Mouse (Mus musculus) urinary bladder, postnatal 14 days (tissue): ENCODE data around the gene Ap1b1.
A peak's percentile ranks its signal among the peaks of the same experiment; 100 is the strongest.

Experiments used
- DNase-seq: peaks from one replicate; pipeline ENCODE4 v3.0.0; 2021; ENCODE audit warnings: low spot score

The Ap1b1 gene

GRCm38 (mm10) chr11:4984799-4985198 lies 1.8 kb upstream of the Ap1b1 start:
- no peak for DNase-seq

- DNase-seq, result no peak
These were observed 846 bp downstream of the Ap1b1 start for GRCm38 (mm10) chr11:4987487-4987852.

- DNase-seq, result no peak
These were observed 2.6 kb downstream of the Ap1b1 start for GRCm38 (mm10) chr11:4989187-4989586.

- DNase-seq, result no peak
These were observed 5.8 kb downstream of the Ap1b1 start for GRCm38 (mm10) chr11:4992471-4992870.

GRCm38 (mm10) chr11:4995676-4996075 lies 9.1 kb downstream of the Ap1b1 start:
- no peak for DNase-seq

- peak; percentile 23 for DNase-seq
These were observed 10.1 kb downstream of the Ap1b1 start for GRCm38 (mm10) chr11:4996621-4997199.

GRCm38 (mm10) chr11:4998352-4998751 lies 11.7 kb downstream of the Ap1b1 start:
- DNase-seq, result peak; percentile 17

- no peak for DNase-seq
These were observed 12.1 kb downstream of the Ap1b1 start for GRCm38 (mm10) chr11:4998762-4999161.

- DNase-seq, result no peak
These were observed 13.6 kb downstream of the Ap1b1 start for GRCm38 (mm10) chr11:5000241-5000640.

- no peak for DNase-seq
These were observed 16.2 kb downstream of the Ap1b1 start for GRCm38 (mm10) chr11:5002826-5003225.

GRCm38 (mm10) chr11:5005528-5005927 lies 18.9 kb downstream of the Ap1b1 start:
- DNase-seq, result no peak

- DNase-seq, result peak; percentile 23
These were observed 20.6 kb downstream of the Ap1b1 start for GRCm38 (mm10) chr11:5007186-5007585.

GRCm38 (mm10) chr11:5008867-5009266 lies 22.2 kb downstream of the Ap1b1 start:
- no peak for DNase-seq

- DNase-seq, result peak; percentile 15
These were observed 22.9 kb downstream of the Ap1b1 start for GRCm38 (mm10) chr11:5009354-5010074.

GRCm38 (mm10) chr11:5010205-5010604 lies 23.6 kb downstream of the Ap1b1 start:
- DNase-seq, result no peak

- DNase-seq, result no peak
These were observed 24.9 kb downstream of the Ap1b1 start for GRCm38 (mm10) chr11:5011480-5011879.

GRCm38 (mm10) chr11:5012213-5012715 lies 25.6 kb downstream of the Ap1b1 start:
- DNase-seq, result no peak

- DNase-seq, result peak; percentile 70
These were observed 29.1 kb downstream of the Ap1b1 start for GRCm38 (mm10) chr11:5015720-5016119.

GRCm38 (mm10) chr11:5016286-5016685 lies 29.7 kb downstream of the Ap1b1 start:
- DNase-seq, result no peak

GRCm38 (mm10) chr11:5017506-5017905 lies 30.9 kb downstream of the Ap1b1 start:
- peak; percentile 46 for DNase-seq

- no peak for DNase-seq
These were observed 38.5 kb downstream of the Ap1b1 start for GRCm38 (mm10) chr11:5025108-5025507.

- DNase-seq, result no peak
These were observed 41.6 kb downstream of the Ap1b1 start for GRCm38 (mm10) chr11:5028228-5028627.

GRCm38 (mm10) chr11:5032706-5033105 lies 46.1 kb downstream of the Ap1b1 start:
- DNase-seq, result no peak

GRCm38 (mm10) chr11:5033136-5033535 lies 46.5 kb downstream of the Ap1b1 start:
- DNase-seq, result no peak
